Mouse (Mus musculus): ENCODE data around the gene Klhl42. TPM values are rescaled to one million over a fixed set of nuclear protein-coding genes. Genes with fewer than 3 reads are reported as not detected.

Gene Klhl42
- polyA plus RNA-seq, 1 experiment from 2014 or later, result 7.9 TPM

- Histone ChIP-seq H3K4me1 (peaks cover 27% of the 10 kb centered on the region), H3K9ac (peak overlapping the region; percentile 87), H3K27ac (peak overlapping the region; percentile 89; the same call in 1 of the 2 replicates), H3K4me2 (peak overlapping the region; percentile 96), H3K36me3 (no peaks in the 10 kb centered on the region), H3K9me3 (no peaks in the 10 kb centered on the region), H3K27me3 (replicated peaks) (no peaks in the 10 kb centered on the region), H3K4me3 (replicated peaks) (peak overlapping the region; percentile 71)
- ATAC-seq (ENCODE audit: insufficient read depth, low FRiP score, low read depth), result no peak
- WGBS, result 4% methylated on average over 15 of the region's 15 CpGs
Observed at GRCm38 (mm10) chr6:147092136-147092535, 957 bp downstream of the Klhl42 start.

- Histone ChIP-seq H3K36me3 (no peaks in the 10 kb centered on the region), H3K9me3 (no peaks in the 10 kb centered on the region), H3K9ac (no peak overlapping the region), H3K27me3 (replicated peaks) (no peaks in the 10 kb centered on the region), H3K4me3 (replicated peaks) (no peak overlapping the region), H3K27ac (no peak overlapping the region), H3K4me2 (no peak overlapping the region), H3K4me1 (peaks cover 38% of the 10 kb centered on the region)
- 76% methylated on average over 7 of the region's 7 CpGs for WGBS
- no peak for ATAC-seq (ENCODE audit: insufficient read depth, low FRiP score, low read depth)
Observed at GRCm38 (mm10) chr6:147094771-147095170, 3.6 kb downstream of the Klhl42 start.

GRCm38 (mm10) chr6:147096109-147096508 is 4.9 kb downstream of the Klhl42 start:
- H3K36me3 ChIP-seq, result no peaks in the 10 kb centered on the region
- no peaks in the 10 kb centered on the region for H3K27me3 ChIP-seq (replicated peaks)
- no peak overlapping the region for H3K4me2 ChIP-seq
- H3K27ac ChIP-seq, result no peak overlapping the region
- H3K4me3 ChIP-seq (replicated peaks), result no peak overlapping the region
- H3K9me3 ChIP-seq, result no peaks in the 10 kb centered on the region
- H3K4me1 ChIP-seq, result peaks cover 31% of the 10 kb centered on the region
- ATAC-seq (ENCODE audit: insufficient read depth, low FRiP score, low read depth), result no peak
- 93% methylated on average over 4 of the region's 4 CpGs for WGBS
- no peak overlapping the region for H3K9ac ChIP-seq

GRCm38 (mm10) chr6:147096934-147097333 is 5.8 kb downstream of the Klhl42 start:
- Histone ChIP-seq H3K9me3 (no peaks in the 10 kb centered on the region), H3K27me3 (replicated peaks) (no peaks in the 10 kb centered on the region), H3K27ac (no peak overlapping the region), H3K4me1 (peaks cover 31% of the 10 kb centered on the region), H3K4me3 (replicated peaks) (no peak overlapping the region), H3K9ac (no peak overlapping the region), H3K4me2 (no peak overlapping the region), H3K36me3 (no peaks in the 10 kb centered on the region)
- ATAC-seq (ENCODE audit: insufficient read depth, low FRiP score, low read depth), result no peak
- 66% methylated on average over 3 of the region's 3 CpGs for WGBS

GRCm38 (mm10) chr6:147097346-147097929 is 6.3 kb downstream of the Klhl42 start:
- no peak for ATAC-seq (ENCODE audit: insufficient read depth, low FRiP score, low read depth)
- H3K36me3 ChIP-seq, result no peaks in the 10 kb centered on the region
- no peaks in the 10 kb centered on the region for H3K9me3 ChIP-seq
- no peaks in the 10 kb centered on the region for H3K27me3 ChIP-seq (replicated peaks)
- WGBS, result 51% methylated on average over 8 of the region's 8 CpGs
- no peak overlapping the region for H3K9ac ChIP-seq
- H3K4me2 ChIP-seq, result no peak overlapping the region
- no peak overlapping the region for H3K4me3 ChIP-seq (replicated peaks)
- H3K4me1 ChIP-seq, result peaks cover 29% of the 10 kb centered on the region
- no peak overlapping the region for H3K27ac ChIP-seq

- WGBS, result 56% methylated on average over 19 of the region's 19 CpGs
- no peak overlapping the region for H3K27ac ChIP-seq
- no peak overlapping the region for H3K4me2 ChIP-seq
Observed at GRCm38 (mm10) chr6:147099458-147100277, 8.5 kb downstream of the Klhl42 start.

GRCm38 (mm10) chr6:147102293-147102692 is 11.1 kb downstream of the Klhl42 start:
- 76% methylated on average over 3 of the region's 3 CpGs for WGBS
- Histone ChIP-seq H3K27ac (no peak overlapping the region), H3K27me3 (replicated peaks) (no peaks in the 10 kb centered on the region), H3K9ac (no peak overlapping the region), H3K9me3 (no peaks in the 10 kb centered on the region), H3K4me1 (peaks cover 9% of the 10 kb centered on the region; the same call in 1 of the 2 replicates), H3K36me3 (peaks cover 7% of the 10 kb centered on the region; the same call in 1 of the 2 replicates), H3K4me2 (no peak overlapping the region), H3K4me3 (replicated peaks) (no peak overlapping the region)
- no peak for ATAC-seq (ENCODE audit: insufficient read depth, low FRiP score, low read depth)

More at GRCm38 (mm10) chr6:147099458-147100277, 8.5 kb downstream of the Klhl42 start:
- Histone ChIP-seq H3K9ac (no peak overlapping the region), H3K4me3 (replicated peaks) (no peak overlapping the region), H3K9me3 (no peaks in the 10 kb centered on the region), H3K4me1 (peaks cover 13% of the 10 kb centered on the region; the same call in 1 of the 2 replicates), H3K36me3 (peaks cover 2% of the 10 kb centered on the region; the same call in 1 of the 2 replicates), H3K27me3 (replicated peaks) (no peaks in the 10 kb centered on the region)
- ATAC-seq (ENCODE audit: insufficient read depth, low FRiP score, low read depth), result no peak

GRCm38 (mm10) chr6:147105529-147105928 is 14.3 kb downstream of the Klhl42 start:
- no peak for ATAC-seq (ENCODE audit: insufficient read depth, low FRiP score, low read depth)
- Histone ChIP-seq H3K4me2 (no peak overlapping the region), H3K27me3 (replicated peaks) (no peaks in the 10 kb centered on the region), H3K9ac (no peak overlapping the region), H3K4me3 (replicated peaks) (no peak overlapping the region), H3K9me3 (no peaks in the 10 kb centered on the region), H3K36me3 (peaks cover 22% of the 10 kb centered on the region), H3K27ac (no peak overlapping the region), H3K4me1 (no peaks in the 10 kb centered on the region)
- 100% methylated on average over 1 of the region's 1 CpGs for WGBS

- no peak overlapping the region for H3K27ac ChIP-seq
- no peaks in the 10 kb centered on the region for H3K27me3 ChIP-seq (replicated peaks)
- H3K4me3 ChIP-seq (replicated peaks), result no peak overlapping the region
- ATAC-seq (ENCODE audit: insufficient read depth, low FRiP score, low read depth), result no peak
- peaks cover 22% of the 10 kb centered on the region for H3K36me3 ChIP-seq
- H3K4me2 ChIP-seq, result no peak overlapping the region
- H3K9me3 ChIP-seq, result no peaks in the 10 kb centered on the region
- no peak overlapping the region for H3K9ac ChIP-seq
- no peaks in the 10 kb centered on the region for H3K4me1 ChIP-seq
- 89% methylated on average over 6 of the region's 6 CpGs for WGBS
Observed at GRCm38 (mm10) chr6:147106716-147107115, 15.5 kb downstream of the Klhl42 start.

GRCm38 (mm10) chr6:147109283-147109682 is 18.1 kb downstream of the Klhl42 start:
- Histone ChIP-seq H3K36me3 (peaks cover 22% of the 10 kb centered on the region), H3K4me2 (no peak overlapping the region), H3K27me3 (replicated peaks) (no peaks in the 10 kb centered on the region), H3K9me3 (no peaks in the 10 kb centered on the region), H3K4me3 (replicated peaks) (no peak overlapping the region), H3K4me1 (no peaks in the 10 kb centered on the region), H3K27ac (no peak overlapping the region), H3K9ac (no peak overlapping the region)
- 86% methylated on average over 7 of the region's 7 CpGs for WGBS
- ATAC-seq (ENCODE audit: insufficient read depth, low FRiP score, low read depth), result no peak

GRCm38 (mm10) chr6:147116579-147116978 is 25.4 kb downstream of the Klhl42 start:
- H3K9me3 ChIP-seq, result no peaks in the 10 kb centered on the region
- H3K27ac ChIP-seq, result no peak overlapping the region
- H3K27me3 ChIP-seq (replicated peaks), result no peaks in the 10 kb centered on the region
- H3K4me3 ChIP-seq (replicated peaks), result no peak overlapping the region
- no peak for ATAC-seq (ENCODE audit: insufficient read depth, low FRiP score, low read depth)
- no peaks in the 10 kb centered on the region for H3K4me1 ChIP-seq
- no peak overlapping the region for H3K9ac ChIP-seq
- 8% methylated on average over 10 of the region's 10 CpGs for WGBS
- no peaks in the 10 kb centered on the region for H3K36me3 ChIP-seq
- no peak overlapping the region for H3K4me2 ChIP-seq

GRCm38 (mm10) chr6:147117764-147118163 is 26.6 kb downstream of the Klhl42 start:
- Histone ChIP-seq H3K4me2 (no peak overlapping the region), H3K36me3 (no peaks in the 10 kb centered on the region), H3K9me3 (no peaks in the 10 kb centered on the region), H3K9ac (no peak overlapping the region), H3K4me1 (no peaks in the 10 kb centered on the region), H3K27ac (no peak overlapping the region), H3K4me3 (replicated peaks) (no peak overlapping the region), H3K27me3 (replicated peaks) (no peaks in the 10 kb centered on the region)
- WGBS, result 90% methylated on average over 7 of the region's 7 CpGs
- ATAC-seq (ENCODE audit: insufficient read depth, low FRiP score, low read depth), result no peak
